Mouse (Mus musculus) megakaryocyte, embryonic 14.5 days (primary cell): ENCODE measurements around the gene Etnk2. TPM values are rescaled to one million over a fixed set of nuclear protein-coding genes. Genes with fewer than 3 reads are reported as not detected.

ENCODE experiments used
- H3K27me3 ChIP-seq: replicated peaks from 2 replicates; pipeline ENCODE3; 2012; ENCODE audit warnings: inconsistent platforms
- H3K36me3 ChIP-seq: replicated peaks from 2 replicates; pipeline ENCODE3; 2012; ENCODE audit warnings: low read length, inconsistent platforms, mixed read lengths
- H3K4me1 ChIP-seq: 2 replicates; pipeline ENCODE4 v1.6.1; 2012; ENCODE audit warnings: inconsistent platforms
- H3K4me3 ChIP-seq: replicated peaks from 2 replicates; pipeline ENCODE3; 2012; ENCODE audit warnings: moderate library complexity, mild to moderate bottlenecking, inconsistent platforms
- H3K9me3 ChIP-seq: 2 replicates; pipeline ENCODE4 v1.6.1; 2012; ENCODE audit warnings: inconsistent platforms
- FLI1 ChIP-seq: IDR thresholded peaks from 2 replicates; pipeline ENCODE4 v1.6.1; 2012; ENCODE audit warnings: low read length, inconsistent platforms, mixed read lengths
- GATA1 ChIP-seq: IDR thresholded peaks from 3 replicates; pipeline ENCODE4 v1.6.1; 2012; ENCODE audit warnings: mixed read lengths, low read length, inconsistent platforms, borderline replicate concordance
- polyA plus RNA-seq: library from polyadenylated mRNA; stranded (reverse); fragments of >175 nt; gene quantifications from 2 replicates; pipeline ENCODE4 v1.2.3, GENCODE M21; 2012; ENCODE audit warnings: low replicate concordance; ENCODE audit not compliant: insufficient read depth

Etnk2 gene
- polyA plus RNA-seq, 1 experiment, result 0.11 TPM

GRCm38 (mm10) chr1:133347693-133348520 is 15.5 kb upstream of the Etnk2 start:
- TF ChIP-seq FLI1 (no peak), GATA1 (no peak)
- peak overlapping the region; percentile 62 for H3K4me3 ChIP-seq
- H3K27me3 ChIP-seq, result peaks cover 65% of the 10 kb centered on the region
- H3K36me3 ChIP-seq, result no peaks in the 10 kb centered on the region
- peaks cover 12% of the 10 kb centered on the region for H3K4me1 ChIP-seq
- H3K9me3 ChIP-seq, result 0 out of 2 replicates have a peak, but pooled peaks cover 3% of the 10 kb centered on the region

GRCm38 (mm10) chr1:133350210-133350609 is 13.2 kb upstream of the Etnk2 start, which contains the start of gene Ren1:
Gene Ren1 (plus strand): TSS chr1:133350510.
- Histone ChIP-seq H3K27me3 (peaks cover 81% of the 10 kb centered on the region), H3K9me3 (no peaks in the 10 kb centered on the region), H3K36me3 (no peaks in the 10 kb centered on the region), H3K4me1 (peaks cover 12% of the 10 kb centered on the region), H3K4me3 (no peak within 1 kb of the TSS)
- no peak for TF ChIP-seq FLI1
- no peak for TF ChIP-seq GATA1

- Histone ChIP-seq H3K4me3 (no peak overlapping the region), H3K36me3 (no peaks in the 10 kb centered on the region), H3K27me3 (peaks cover 91% of the 10 kb centered on the region), H3K9me3 (no peaks in the 10 kb centered on the region), H3K4me1 (peaks cover 12% of the 10 kb centered on the region)
- TF ChIP-seq GATA1 (no peak), FLI1 (no peak)
These were observed 11.6 kb upstream of the Etnk2 start for GRCm38 (mm10) chr1:133351762-133352161.

GRCm38 (mm10) chr1:133353371-133353809 is 10.0 kb upstream of the Etnk2 start:
- Histone ChIP-seq H3K4me3 (no peak overlapping the region), H3K9me3 (no peaks in the 10 kb centered on the region), H3K4me1 (no peaks in the 10 kb centered on the region), H3K27me3 (peaks cover 93% of the 10 kb centered on the region), H3K36me3 (no peaks in the 10 kb centered on the region)
- TF ChIP-seq GATA1 (no peak), FLI1 (no peak)

- Histone ChIP-seq H3K4me3 (no peak overlapping the region), H3K4me1 (no peaks in the 10 kb centered on the region), H3K9me3 (no peaks in the 10 kb centered on the region), H3K36me3 (no peaks in the 10 kb centered on the region), H3K27me3 (peaks cover 95% of the 10 kb centered on the region)
- TF ChIP-seq GATA1 (no peak), FLI1 (no peak)
These were observed 7.9 kb upstream of the Etnk2 start for GRCm38 (mm10) chr1:133355469-133355868.

- Histone ChIP-seq H3K4me3 (no peak overlapping the region), H3K9me3 (peaks cover 1% of the 10 kb centered on the region), H3K27me3 (peaks cover 93% of the 10 kb centered on the region), H3K4me1 (no peaks in the 10 kb centered on the region), H3K36me3 (no peaks in the 10 kb centered on the region)
- no peak for TF ChIP-seq GATA1
These were observed 7.5 kb upstream of the Etnk2 start for GRCm38 (mm10) chr1:133355912-133356311.

GRCm38 (mm10) chr1:133356330-133356729 is 7.0 kb upstream of the Etnk2 start:
- no peak overlapping the region for H3K4me3 ChIP-seq
- no peak for TF ChIP-seq GATA1
- TF ChIP-seq FLI1, result no peak
- H3K27me3 ChIP-seq, result peaks cover 94% of the 10 kb centered on the region
- no peaks in the 10 kb centered on the region for H3K4me1 ChIP-seq
- peaks cover 6% of the 10 kb centered on the region for H3K9me3 ChIP-seq
- no peaks in the 10 kb centered on the region for H3K36me3 ChIP-seq

GRCm38 (mm10) chr1:133361006-133361405 is 2.4 kb upstream of the Etnk2 start:
- Histone ChIP-seq H3K4me1 (peaks cover 15% of the 10 kb centered on the region), H3K36me3 (no peaks in the 10 kb centered on the region), H3K9me3 (peaks cover 10% of the 10 kb centered on the region), H3K4me3 (no peak overlapping the region), H3K27me3 (peaks cover 96% of the 10 kb centered on the region)
- TF ChIP-seq FLI1, result no peak

GRCm38 (mm10) chr1:133362103-133362502 is 1.3 kb upstream of the Etnk2 start:
- no peaks in the 10 kb centered on the region for H3K36me3 ChIP-seq
- no peak for TF ChIP-seq GATA1
- TF ChIP-seq FLI1, result no peak
- peaks cover 15% of the 10 kb centered on the region for H3K4me1 ChIP-seq
- no peak overlapping the region for H3K4me3 ChIP-seq
- H3K9me3 ChIP-seq, result peaks cover 10% of the 10 kb centered on the region
- H3K27me3 ChIP-seq, result peaks cover 95% of the 10 kb centered on the region

- H3K9me3 ChIP-seq, result peaks cover 10% of the 10 kb centered on the region
- TF ChIP-seq FLI1 (no peak), GATA1 (no peak)
- H3K4me3 ChIP-seq, result peak overlapping the region; percentile 91
- peaks cover 25% of the 10 kb centered on the region for H3K4me1 ChIP-seq
- H3K36me3 ChIP-seq, result no peaks in the 10 kb centered on the region
- H3K27me3 ChIP-seq, result peaks cover 91% of the 10 kb centered on the region
These were observed 754 bp downstream of the Etnk2 start for GRCm38 (mm10) chr1:133364022-133364630.
